Mouse (Mus musculus) hindbrain, postnatal 0 days (tissue): ENCODE measurements around the gene BC067074. TPM values are rescaled to one million over a fixed set of nuclear protein-coding genes. Genes with fewer than 3 reads are reported as not detected.
"Not testable (repeated sequence)": the region's sequence is repeated elsewhere in the genome, so short reads cannot be mapped to it uniquely, and the experiment has no call there.

Experiments used
- ATAC-seq: fragments of 200-750 bp; cut with Nextera tagmentation; 2 replicates; pipeline ENCODE4 v1.8.0; 2017; ENCODE audit warnings: mild to moderate bottlenecking, moderate TSS enrichment, moderate library complexity
- DNase-seq: peaks from one replicate; pipeline ENCODE4 v3.0.0-alpha.2; 2015; ENCODE audit warnings: low spot score
- H3K27ac ChIP-seq: fragments of 300-500 bp; sonication (generic); 2 replicates; pipeline ENCODE4 v1.5.1; 2014; ENCODE audit warnings: mild to moderate bottlenecking
- H3K27me3 ChIP-seq: fragments of 300-500 bp; sonication (generic); 2 replicates; pipeline ENCODE4 v1.6.1; 2014; ENCODE audit warnings: low read length, mixed read lengths; ENCODE audit not compliant: insufficient read depth
- H3K36me3 ChIP-seq: fragments of 300-500 bp; sonication (generic); 2 replicates; pipeline ENCODE4 v1.6.1; 2014; ENCODE audit warnings: low read length, mixed read lengths; ENCODE audit not compliant: insufficient read depth
- H3K4me1 ChIP-seq: fragments of 300-500 bp; sonication (generic); 2 replicates; pipeline ENCODE4 v1.6.1; 2014; ENCODE audit warnings: antibody characterized with exemption, low read length, mixed read lengths; ENCODE audit not compliant: insufficient read depth
- H3K4me2 ChIP-seq: fragments of 300-500 bp; sonication (generic); 2 replicates; pipeline ENCODE4 v1.6.1; 2014; ENCODE audit warnings: low read depth, mild to moderate bottlenecking, low read length, moderate library complexity, mixed read lengths
- H3K4me3 ChIP-seq: fragments of 300-500 bp; sonication (generic); 2 replicates; pipeline ENCODE4 v1.5.1; 2014; ENCODE audit warnings: low read length
- H3K9ac ChIP-seq: fragments of 300-500 bp; sonication (generic); replicated peaks from 2 replicates; pipeline ENCODE4 v1.6.1; 2014; ENCODE audit warnings: mild to moderate bottlenecking, low read length, moderate library complexity, mixed read lengths
- H3K9me3 ChIP-seq: fragments of 300-500 bp; sonication (generic); 2 replicates; pipeline ENCODE4 v1.6.1; 2016; ENCODE audit warnings: low read length, mixed read lengths
- CTCF ChIP-seq: IDR thresholded peaks from 2 replicates; pipeline ENCODE4 v1.5.1; 2016; ENCODE audit warnings: antibody characterized with exemption, control low read depth, low read depth
- WGBS: fragments of 180-500 bp; shearing (Covaris S2); extraction: QIAGEN DNeasy Blood & Tissue Kit; methylation state at CpG from one replicate; pipeline ENCODE4 v1.1.7; 2014; 5-methylcytosine and 5-hydroxymethylcytosine counted together
- polyA plus RNA-seq: library from polyadenylated mRNA; unstranded; fragments of >200 nt; fragmentation: Nextera tagmentation; extraction: Ambion mirVana; gene quantifications from 2 replicates; pipeline ENCODE4 v1.2.1, GENCODE M21; 2015
- total RNA-seq: library from RNA; depleted of rRNA; stranded (reverse); fragments of >200 nt; gene quantifications from 2 replicates; pipeline ENCODE4 v1.2.3, GENCODE M21; 2014; rRNA removed

Gene BC067074
- total RNA-seq (2.3 and 3.0 TPM in 2 replicates), polyA plus RNA-seq (1.1 TPM in 2 replicates)

GRCm38 (mm10) chr13:113292975-113293706 is at the start of gene BC067074:
Gene BC067074, plus strand, starts transcription at chr13:113293159.
- no peak for TF ChIP-seq CTCF
- peak; percentile 71 for ATAC-seq

GRCm38 (mm10) chr13:113245025-113245424 is 47.9 kb upstream of the BC067074 start:
- Histone ChIP-seq H3K27me3 (no peaks in the 10 kb centered on the region), H3K4me2 (no peak overlapping the region), H3K4me3 (no peak overlapping the region), H3K9ac (no peak overlapping the region), H3K36me3 (no peaks in the 10 kb centered on the region), H3K4me1 (no peaks in the 10 kb centered on the region), H3K27ac (no peak overlapping the region), H3K9me3 (no peaks in the 10 kb centered on the region)
- no peak for TF ChIP-seq CTCF
- ATAC-seq (no peak), DNase-seq (no peak)
- WGBS: 70% methylated on average over 8 of the region's 8 CpGs

More at GRCm38 (mm10) chr13:113292975-113293706, at the start of gene BC067074:
- H3K4me3 ChIP-seq: peak within 1 kb of the TSS; percentile 62
- H3K4me2 ChIP-seq: peak within 1 kb of the TSS; percentile 90
- no peaks in the 10 kb centered on the region for H3K27me3 ChIP-seq
- WGBS: 1% methylated on average over 72 of the region's 75 CpGs
- H3K9ac ChIP-seq: peak within 1 kb of the TSS; percentile 66
- H3K36me3 ChIP-seq: no peaks in the 10 kb centered on the region
- peak; percentile 61 for DNase-seq
- no peaks in the 10 kb centered on the region for H3K9me3 ChIP-seq
- H3K4me1 ChIP-seq: no peaks in the 10 kb centered on the region
- H3K27ac ChIP-seq: no peak within 1 kb of the TSS

GRCm38 (mm10) chr13:113252580-113252979 is 40.4 kb upstream of the BC067074 start:
- H3K36me3 ChIP-seq, ATAC-seq, H3K4me3 ChIP-seq, H3K4me1 ChIP-seq, H3K4me2 ChIP-seq, H3K9ac ChIP-seq, H3K27ac ChIP-seq, H3K9me3 ChIP-seq, DNase-seq, H3K27me3 ChIP-seq: not testable (repeated sequence)
- 88% methylated on average over 6 of the region's 7 CpGs for WGBS

- no peak overlapping the region for H3K9ac ChIP-seq
- H3K9me3 ChIP-seq: no peaks in the 10 kb centered on the region
- H3K27ac ChIP-seq: no peak overlapping the region
- no peak overlapping the region for H3K4me3 ChIP-seq
- DNase-seq (no peak), ATAC-seq (no peak)
- H3K4me2 ChIP-seq: no peak overlapping the region
- 96% methylated on average over 2 of the region's 2 CpGs for WGBS
- H3K27me3 ChIP-seq: no peaks in the 10 kb centered on the region
- H3K4me1 ChIP-seq: no peaks in the 10 kb centered on the region
- TF ChIP-seq CTCF: no peak
- H3K36me3 ChIP-seq: no peaks in the 10 kb centered on the region
Observed at GRCm38 (mm10) chr13:113256766-113257165, 36.2 kb upstream of the BC067074 start.

GRCm38 (mm10) chr13:113257190-113257589 is 35.8 kb upstream of the BC067074 start:
- Histone ChIP-seq H3K9ac (no peak overlapping the region), H3K9me3 (no peaks in the 10 kb centered on the region), H3K27me3 (no peaks in the 10 kb centered on the region), H3K27ac (no peak overlapping the region), H3K4me3 (no peak overlapping the region), H3K4me2 (no peak overlapping the region), H3K4me1 (no peaks in the 10 kb centered on the region), H3K36me3 (no peaks in the 10 kb centered on the region)
- 52% methylated on average over 5 of the region's 5 CpGs for WGBS
- DNase-seq (no peak), ATAC-seq (no peak)
- peak; percentile 37; the same call in 1 of the 2 replicates for TF ChIP-seq CTCF

GRCm38 (mm10) chr13:113259237-113259636 is 33.7 kb upstream of the BC067074 start:
- H3K36me3 ChIP-seq: no peaks in the 10 kb centered on the region
- H3K4me1 ChIP-seq: no peaks in the 10 kb centered on the region
- no peak overlapping the region for H3K27ac ChIP-seq
- H3K9me3 ChIP-seq: no peaks in the 10 kb centered on the region
- no peak overlapping the region for H3K4me3 ChIP-seq
- TF ChIP-seq CTCF: no peak
- no peak overlapping the region for H3K9ac ChIP-seq
- no peak overlapping the region for H3K4me2 ChIP-seq
- no peaks in the 10 kb centered on the region for H3K27me3 ChIP-seq
- WGBS: 93% methylated on average over 5 of the region's 5 CpGs
- ATAC-seq (no peak), DNase-seq (no peak)

GRCm38 (mm10) chr13:113262822-113263221 is 30.1 kb upstream of the BC067074 start:
- Histone ChIP-seq H3K4me1 (no peaks in the 10 kb centered on the region), H3K27ac (no peak overlapping the region), H3K27me3 (no peaks in the 10 kb centered on the region), H3K4me2 (no peak overlapping the region), H3K36me3 (no peaks in the 10 kb centered on the region), H3K4me3 (no peak overlapping the region), H3K9ac (no peak overlapping the region), H3K9me3 (no peaks in the 10 kb centered on the region)
- TF ChIP-seq CTCF: no peak
- ATAC-seq (peak; percentile 58), DNase-seq (peak; percentile 77)
- 34% methylated on average over 12 of the region's 12 CpGs for WGBS
